Mouse (Mus musculus): ENCODE measurements around the gene Smarcd2. TPM values are rescaled to one million over a fixed set of nuclear protein-coding genes. Genes with fewer than 3 reads are reported as not detected.
"Not testable (repeated sequence)": the region's sequence is repeated elsewhere in the genome, so short reads cannot be mapped to it uniquely, and the experiment has no call there.

The Smarcd2 gene
- polyA plus RNA-seq, 1 experiment: 42.9 TPM

DNA sequence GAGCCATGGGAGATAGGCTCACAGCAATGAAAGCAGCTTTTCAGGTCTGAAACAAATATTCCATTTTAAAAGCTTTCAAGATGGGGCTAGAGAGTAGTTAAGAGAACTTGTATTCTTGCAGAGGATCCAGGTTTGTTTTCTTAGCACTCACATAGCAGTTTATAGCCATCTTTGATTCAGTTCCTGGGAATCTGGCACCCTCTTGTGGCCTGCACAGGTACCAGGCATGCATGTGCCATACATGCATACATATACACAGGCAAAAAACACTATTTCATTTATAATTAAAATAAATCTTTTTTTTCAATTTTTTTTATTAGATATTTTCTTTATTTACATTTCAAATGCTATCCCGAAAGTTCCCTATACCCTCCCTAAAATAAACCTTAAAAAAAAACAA, 25.9 kb downstream of the Smarcd2 start:
- H3K4me2 ChIP-seq (ENCODE audit: low read depth): no peak overlapping the region
- H3K4me3 ChIP-seq: no peak overlapping the region
- H3K36me3 ChIP-seq (ENCODE audit: control insufficient read depth, insufficient read depth): peaks cover 95% of the 10 kb centered on the region
- no peaks in the 10 kb centered on the region for H3K27me3 ChIP-seq (ENCODE audit: control insufficient read depth, insufficient read depth, insufficient read length)
- no peak overlapping the region for H3ac ChIP-seq (ENCODE audit: control insufficient read depth, insufficient read length)
- H3K79me2 ChIP-seq (ENCODE audit: control insufficient read depth, insufficient read depth): no peaks in the 10 kb centered on the region
- TF ChIP-seq TCF12 (IDR thresholded peaks at IDR 0.05; ENCODE audit: insufficient read depth, poor library complexity, severe bottlenecking): no peak
- TF ChIP-seq E2F4 (IDR thresholded peaks at IDR 0.05; ENCODE audit: insufficient read depth): no peak
- TF ChIP-seq REST (IDR thresholded peaks at IDR 0.05; ENCODE audit: insufficient read depth, insufficient read length): no peak
- no peak for TF ChIP-seq MYOD1 (IDR thresholded peaks at IDR 0.05; ENCODE audit: control insufficient read depth in 1 of 3, insufficient read length in 2 of 3, low read depth in 2 of 3)
- no peak for TF ChIP-seq CEBPB (IDR thresholded peaks at IDR 0.05; ENCODE audit: insufficient read depth, poor library complexity, severe bottlenecking)
- TF ChIP-seq SRF (IDR thresholded peaks at IDR 0.05; ENCODE audit: control insufficient read depth, insufficient read length, low read depth): no peak

DNA sequence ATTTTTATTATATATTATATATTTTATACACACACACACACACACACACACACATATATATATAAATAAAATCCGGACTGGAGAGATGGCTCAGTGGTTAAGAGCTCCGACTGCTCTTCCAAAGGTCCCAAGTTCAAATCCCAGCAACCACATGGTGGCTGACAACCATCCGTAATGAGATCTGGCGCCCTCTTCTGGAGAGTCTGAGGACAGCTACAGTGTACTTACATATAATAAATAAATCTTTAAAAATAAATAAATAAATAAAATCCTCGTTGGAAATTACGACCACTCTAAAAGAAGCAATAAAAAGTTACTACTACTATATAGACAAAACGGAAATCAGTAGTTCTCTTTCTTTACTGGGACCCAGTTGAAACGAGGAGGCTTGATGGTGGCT, 38.8 kb downstream of the Smarcd2 start:
- H3ac ChIP-seq (ENCODE audit: control insufficient read depth, insufficient read length); H3K79me2 ChIP-seq (ENCODE audit: control insufficient read depth, insufficient read depth); H3K4me2 ChIP-seq (ENCODE audit: low read depth); H3K4me3 ChIP-seq; H3K27me3 ChIP-seq (ENCODE audit: control insufficient read depth, insufficient read depth, insufficient read length): not testable (repeated sequence)
- peaks cover 58% of the 10 kb centered on the region for H3K36me3 ChIP-seq (ENCODE audit: control insufficient read depth, insufficient read depth)

DNA sequence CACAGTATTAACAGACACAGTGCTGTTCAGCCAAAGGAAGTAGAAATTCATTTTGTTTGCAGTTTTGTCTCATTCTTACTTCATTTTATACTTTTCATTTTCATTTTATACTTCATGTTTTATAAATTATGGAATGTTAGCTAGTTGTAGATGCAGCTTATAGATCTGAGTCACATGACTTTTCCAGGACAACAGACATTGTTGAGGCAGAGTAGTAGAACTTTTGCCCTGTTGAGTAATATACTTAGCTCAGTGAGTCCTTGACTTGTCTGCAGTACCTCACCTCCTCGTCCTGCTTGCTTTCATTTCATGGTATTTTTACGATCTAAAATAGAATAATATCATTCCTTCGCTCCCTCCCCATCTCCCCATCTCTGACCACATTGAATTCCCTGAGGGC, 52.2 kb downstream of the Smarcd2 start:
- H3ac ChIP-seq (ENCODE audit: control insufficient read depth, insufficient read length): no peak overlapping the region
- no peak overlapping the region for H3K4me3 ChIP-seq
- H3K27me3 ChIP-seq (ENCODE audit: control insufficient read depth, insufficient read depth, insufficient read length): no peaks in the 10 kb centered on the region
- peaks cover 4% of the 10 kb centered on the region for H3K36me3 ChIP-seq (ENCODE audit: control insufficient read depth, insufficient read depth)
- TF ChIP-seq TCF3 (IDR thresholded peaks at IDR 0.05; ENCODE audit: insufficient read length, low read depth): no peak
- no peak for TF ChIP-seq E2F4 (IDR thresholded peaks at IDR 0.05; ENCODE audit: insufficient read depth)
- TF ChIP-seq USF1 (IDR thresholded peaks at IDR 0.05; ENCODE audit: low read depth): no peak
- no peak for TF ChIP-seq MAX (IDR thresholded peaks at IDR 0.05; ENCODE audit: low read depth)
- TF ChIP-seq TCF12 (IDR thresholded peaks at IDR 0.05; ENCODE audit: insufficient read depth, poor library complexity, severe bottlenecking): no peak
- no peak for TF ChIP-seq REST (IDR thresholded peaks at IDR 0.05; ENCODE audit: insufficient read depth, insufficient read length)
- TF ChIP-seq POLR2AphosphoS2 (IDR thresholded peaks at IDR 0.05; ENCODE audit: insufficient read length, low read depth): no peak
- TF ChIP-seq POLR2A (IDR thresholded peaks at IDR 0.05; ENCODE audit: insufficient read length, low read depth): no peak
- no peak for TF ChIP-seq SRF (IDR thresholded peaks at IDR 0.05; ENCODE audit: control insufficient read depth, insufficient read length, low read depth)
- H3K79me2 ChIP-seq (ENCODE audit: control insufficient read depth, insufficient read depth): peaks cover 90% of the 10 kb centered on the region
- H3K4me2 ChIP-seq (ENCODE audit: low read depth): no peak overlapping the region

DNA sequence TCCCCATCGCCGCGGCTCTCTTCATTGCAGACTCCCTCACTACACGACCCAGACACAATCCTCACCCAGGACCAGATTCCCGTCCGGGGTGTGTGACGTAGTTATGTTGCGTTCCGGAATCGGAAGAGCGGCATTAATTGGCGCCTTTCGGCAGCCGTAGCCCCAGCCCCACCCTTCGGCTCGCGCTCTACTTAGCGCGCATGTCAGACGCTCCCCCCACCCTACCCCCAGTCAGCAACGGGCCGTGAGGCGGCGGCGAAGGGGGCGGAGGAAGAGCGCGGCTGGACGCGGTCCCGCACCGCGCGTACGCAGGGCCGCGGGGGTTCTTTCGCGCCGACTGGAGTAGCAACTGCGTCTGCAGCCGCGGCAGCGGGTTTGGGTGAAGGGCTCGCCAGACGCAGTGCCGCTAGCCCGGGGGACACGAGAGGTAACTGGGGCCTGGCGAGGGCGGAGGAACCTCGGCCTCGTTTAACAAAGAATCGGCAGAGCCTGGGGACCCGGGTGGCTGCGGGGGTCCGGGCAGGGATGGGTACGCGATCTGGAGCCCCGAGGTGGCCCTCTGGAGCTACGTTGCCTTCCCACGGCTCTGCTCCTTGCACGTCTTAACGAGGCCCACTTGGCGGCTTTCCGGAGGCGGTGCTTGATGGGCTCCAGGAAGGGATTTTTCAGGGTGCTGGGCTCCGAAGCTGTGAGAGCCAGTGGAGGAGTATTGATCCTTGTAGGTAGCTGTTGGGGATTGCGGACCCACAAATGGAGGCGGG, 55.9 kb downstream of the Smarcd2 start, which contains the start of gene Ddx42:
Ddx42 (plus strand) TSS at position 197 of the 761 bp plus-strand sequence.
- Histone ChIP-seq H3ac (ENCODE audit: control insufficient read depth, insufficient read length) (peak within 1 kb of the TSS; percentile 97), H3K36me3 (ENCODE audit: control insufficient read depth, insufficient read depth) (peaks cover 10% of the 10 kb centered on the region), H3K27me3 (ENCODE audit: control insufficient read depth, insufficient read depth, insufficient read length) (no peaks in the 10 kb centered on the region), H3K4me2 (ENCODE audit: low read depth) (peak within 1 kb of the TSS; percentile 90), H3K4me3 (peak within 1 kb of the TSS; percentile 81), H3K79me2 (ENCODE audit: control insufficient read depth, insufficient read depth) (peaks cover 89% of the 10 kb centered on the region)
- TF ChIP-seq MYOG (IDR thresholded peaks at IDR 0.05; ENCODE audit: control insufficient read depth in 1 of 3, insufficient read depth in 1 of 3, insufficient read length in 2 of 3, low read depth in 2 of 3): no peak
- no peak for TF ChIP-seq SRF (IDR thresholded peaks at IDR 0.05; ENCODE audit: control insufficient read depth, insufficient read length, low read depth)
- TF ChIP-seq CEBPB (IDR thresholded peaks at IDR 0.05; ENCODE audit: insufficient read depth, poor library complexity, severe bottlenecking): no peak
- no peak for TF ChIP-seq TCF12 (IDR thresholded peaks at IDR 0.05; ENCODE audit: insufficient read depth, poor library complexity, severe bottlenecking)
- TF ChIP-seq POLR2AphosphoS2 (IDR thresholded peaks at IDR 0.05; ENCODE audit: insufficient read length, low read depth): peak; percentile 89
- no peak for TF ChIP-seq USF1 (IDR thresholded peaks at IDR 0.05; ENCODE audit: low read depth)
- no peak for TF ChIP-seq TCF3 (IDR thresholded peaks at IDR 0.05; ENCODE audit: insufficient read length, low read depth)
- peak; percentile 87 for TF ChIP-seq POLR2A (IDR thresholded peaks at IDR 0.05; ENCODE audit: insufficient read length, low read depth)
- TF ChIP-seq MYOD1 (IDR thresholded peaks at IDR 0.05; ENCODE audit: control insufficient read depth in 1 of 3, insufficient read length in 2 of 3, low read depth in 2 of 3): no peak
- TF ChIP-seq REST (IDR thresholded peaks at IDR 0.05; ENCODE audit: insufficient read depth, insufficient read length): no peak
- no peak for TF ChIP-seq MAX (IDR thresholded peaks at IDR 0.05; ENCODE audit: low read depth)
- TF ChIP-seq E2F4 (IDR thresholded peaks at IDR 0.05; ENCODE audit: insufficient read depth): peak; percentile 25

DNA sequence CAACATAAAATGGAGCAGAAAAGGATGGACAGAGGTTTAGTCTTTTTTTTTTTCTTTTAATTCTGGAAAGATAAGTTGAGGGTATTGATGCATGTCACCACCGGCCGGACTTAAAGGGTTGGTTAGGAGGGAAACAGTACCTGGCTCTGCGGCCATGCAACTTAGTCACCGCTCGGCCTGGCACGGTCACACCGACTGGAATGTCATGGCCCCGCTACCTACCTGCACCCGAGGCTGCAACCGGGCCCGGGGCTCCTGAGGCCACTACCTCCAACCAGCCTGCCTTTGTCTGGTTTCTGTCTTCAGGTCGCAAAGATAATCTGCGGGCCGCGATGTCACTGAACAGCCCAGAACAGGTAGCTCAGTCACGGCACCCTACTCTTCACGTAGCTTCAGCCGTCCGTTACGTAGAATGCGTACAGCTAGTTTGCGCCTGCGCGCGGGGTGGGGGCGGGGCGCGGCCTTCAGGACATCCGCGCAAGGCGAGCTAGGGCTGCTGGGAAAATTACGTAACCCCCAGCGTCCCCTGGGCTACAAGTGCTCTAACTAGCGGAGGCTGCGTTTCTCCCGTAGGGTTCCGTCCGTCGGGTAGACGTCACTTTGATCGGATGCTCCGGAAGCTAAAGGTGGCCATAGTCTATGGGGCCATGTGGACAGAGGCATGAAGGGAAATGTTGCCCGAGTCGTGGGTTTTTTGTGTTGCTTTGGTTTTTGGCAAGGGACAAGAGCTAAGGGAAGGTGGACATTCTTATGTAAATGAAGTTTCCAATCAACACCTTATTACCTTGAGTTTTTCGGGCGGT, 56.6 kb downstream of the Smarcd2 start, which contains the start of gene Ccdc47:
Ccdc47 (minus strand) TSS at position 418 of the 803 bp plus-strand sequence.
- Histone ChIP-seq H3ac (ENCODE audit: control insufficient read depth, insufficient read length) (peak within 1 kb of the TSS; percentile 97), H3K4me3 (peak within 1 kb of the TSS; percentile 81), H3K36me3 (ENCODE audit: control insufficient read depth, insufficient read depth) (peaks cover 17% of the 10 kb centered on the region), H3K4me2 (ENCODE audit: low read depth) (peak within 1 kb of the TSS; percentile 90), H3K27me3 (ENCODE audit: control insufficient read depth, insufficient read depth, insufficient read length) (no peaks in the 10 kb centered on the region), H3K79me2 (ENCODE audit: control insufficient read depth, insufficient read depth) (peaks cover 87% of the 10 kb centered on the region)
- TF ChIP-seq POLR2AphosphoS2 (IDR thresholded peaks at IDR 0.05; ENCODE audit: insufficient read length, low read depth) (peak; percentile 93), POLR2A (IDR thresholded peaks at IDR 0.05; ENCODE audit: insufficient read length, low read depth) (peak; percentile 79), MYOG (IDR thresholded peaks at IDR 0.05; ENCODE audit: control insufficient read depth in 1 of 3, insufficient read depth in 1 of 3, insufficient read length in 2 of 3, low read depth in 2 of 3) (peak in 1 of 3 experiments; percentile 11), CEBPB (IDR thresholded peaks at IDR 0.05; ENCODE audit: insufficient read depth, poor library complexity, severe bottlenecking) (peak; percentile 87), SRF (IDR thresholded peaks at IDR 0.05; ENCODE audit: control insufficient read depth, insufficient read length, low read depth) (no peak), MYOD1 (IDR thresholded peaks at IDR 0.05; ENCODE audit: control insufficient read depth in 1 of 3, insufficient read length in 2 of 3, low read depth in 2 of 3) (peak in 1 of 3 experiments; percentile 40), USF1 (IDR thresholded peaks at IDR 0.05; ENCODE audit: low read depth) (peak; percentile 44), MAX (IDR thresholded peaks at IDR 0.05; ENCODE audit: low read depth) (peak; percentile 78), TCF3 (IDR thresholded peaks at IDR 0.05; ENCODE audit: insufficient read length, low read depth) (no peak), REST (IDR thresholded peaks at IDR 0.05; ENCODE audit: insufficient read depth, insufficient read length) (no peak)
